Mouse (Mus musculus) CD4-positive naive resting alpha-beta T cell, adult 76 days (primary cell): Measurements from ENCODE around the gene Hdgfl3. TPM values are rescaled to one million over a fixed set of nuclear protein-coding genes. Genes with fewer than 3 reads are reported as not detected.

ENCODE experiments used
- total RNA-seq: library from RNA; stranded (reverse); gene quantifications from one replicate; pipeline ENCODE4 v1.2.4, GENCODE M21; 2023

The Hdgfl3 gene
- total RNA-seq, result 34.2 TPM

DNA sequence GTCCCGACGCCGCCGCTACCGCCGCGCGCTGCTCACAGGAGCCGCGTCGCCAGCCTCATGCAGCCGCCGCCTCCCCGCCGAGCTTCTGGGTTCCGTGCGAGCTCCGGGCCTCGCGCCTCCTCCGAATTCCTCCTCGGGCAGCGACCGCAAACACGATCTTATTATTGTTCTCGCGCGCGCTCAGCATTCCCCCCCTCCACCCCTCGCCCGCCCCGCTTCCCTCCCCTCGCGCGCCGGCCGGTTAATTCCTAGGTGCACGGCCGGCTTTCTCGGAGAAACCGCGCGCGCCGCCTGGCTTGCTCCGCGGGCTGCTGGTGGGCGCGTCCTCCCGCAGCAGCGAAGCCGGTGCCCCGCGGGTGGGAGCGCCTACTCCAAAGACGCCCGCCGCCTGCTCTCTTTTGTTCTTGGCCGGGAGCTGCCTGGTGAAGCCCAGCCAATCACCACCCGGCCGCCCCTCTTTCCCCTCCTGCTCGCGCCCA, at the start of gene Hdgfl3:
Gene Hdgfl3 (minus strand): TSS at position 207 of the 479 bp plus-strand sequence.

DNA sequence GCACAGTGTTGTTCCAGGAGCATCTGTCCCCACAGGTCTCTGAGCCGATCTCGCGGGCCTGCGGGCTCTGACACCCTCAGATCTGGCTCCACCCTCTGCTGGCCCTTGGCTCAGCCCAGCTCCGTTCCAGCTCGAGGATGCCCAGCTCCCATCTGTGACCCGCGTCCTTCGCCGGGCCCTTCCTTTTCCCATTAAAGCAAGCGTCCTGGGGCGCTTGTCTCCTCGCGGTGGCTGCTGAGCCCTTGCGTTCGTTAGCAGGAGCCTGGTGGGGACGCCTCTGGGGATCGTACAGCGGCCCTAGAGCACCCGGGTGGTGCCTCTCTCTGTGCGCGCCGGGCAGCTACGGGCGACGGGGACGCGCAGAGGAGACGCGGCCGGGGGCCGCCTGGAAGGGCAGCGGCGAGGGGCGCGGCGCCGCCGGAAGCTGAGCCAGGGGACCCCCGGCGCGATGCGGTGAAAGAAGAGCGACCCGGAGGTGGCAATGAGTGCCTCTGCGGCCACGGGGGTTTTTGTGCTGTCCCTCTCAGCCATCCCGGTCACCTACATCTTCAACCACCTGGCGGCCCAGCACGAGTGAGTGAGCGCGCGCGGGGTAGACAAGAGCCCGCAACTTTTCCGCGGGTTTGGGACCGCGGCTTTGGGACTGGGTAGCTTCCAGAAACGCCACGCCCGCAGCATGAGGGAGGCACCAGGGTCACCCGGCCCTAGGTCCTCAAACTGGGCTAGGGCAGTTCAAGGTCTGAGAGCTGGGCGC, 75.1 kb downstream of the Hdgfl3 start, which contains the start of gene Tm6sf1:
Gene Tm6sf1 (plus strand): TSS at position 34 of the 754 bp plus-strand sequence.

DNA sequence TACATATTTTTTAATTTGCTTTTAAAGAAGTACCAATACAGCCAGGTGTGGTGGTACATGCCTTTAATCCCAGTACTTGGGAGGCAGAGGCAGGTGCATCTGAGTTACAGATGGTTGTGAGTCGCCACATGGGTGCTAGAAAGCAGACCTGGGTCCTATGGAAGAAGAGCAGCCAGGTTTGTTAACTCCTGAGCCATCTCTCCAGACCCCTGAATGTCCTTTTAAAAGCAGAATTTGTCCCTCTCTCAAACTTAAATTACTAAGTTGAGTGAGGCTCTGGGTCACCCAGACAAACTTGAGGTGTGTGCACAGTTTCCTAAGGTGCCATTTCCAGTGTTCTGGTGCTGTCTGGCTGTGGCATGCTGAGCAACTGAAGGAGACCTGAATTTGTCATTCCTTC, 78.6 kb downstream of the Hdgfl3 start, which contains the start of gene Gm10160:
Gene Gm10160 (minus strand): TSS at position 101 of the 400 bp plus-strand sequence.

Other genes with a start within 250 kb of the Hdgfl3 start
- gene Homer2, start 226.9 kb downstream of the Hdgfl3 start, total RNA-seq, result not detected
- 68.4 TPM for gene Ramac, start 171.5 kb downstream of the Hdgfl3 start, total RNA-seq
- 34.4 TPM for gene 3110040N11Rik, start 145.0 kb downstream of the Hdgfl3 start, total RNA-seq
- 54.1 TPM for gene Btbd1, start 105.0 kb downstream of the Hdgfl3 start, total RNA-seq
- not detected for gene Gm10160, start 78.7 kb downstream of the Hdgfl3 start, total RNA-seq
- gene Tm6sf1, start 75.5 kb downstream of the Hdgfl3 start, total RNA-seq, result 20.7 TPM
- not detected for gene Bnc1, start 57.8 kb upstream of the Hdgfl3 start, total RNA-seq
- gene Sh3gl3, start 239.4 kb upstream of the Hdgfl3 start, total RNA-seq, result not detected